Mouse (Mus musculus) layer of hippocampus, adult 9-10 months (tissue): ENCODE results near the gene Slc25a41.

Source experiments
- DNase-seq: peaks from one replicate; pipeline ENCODE4 v3.0.0; 2022; ENCODE audit warnings: low spot score

Slc25a41 gene

DNA sequence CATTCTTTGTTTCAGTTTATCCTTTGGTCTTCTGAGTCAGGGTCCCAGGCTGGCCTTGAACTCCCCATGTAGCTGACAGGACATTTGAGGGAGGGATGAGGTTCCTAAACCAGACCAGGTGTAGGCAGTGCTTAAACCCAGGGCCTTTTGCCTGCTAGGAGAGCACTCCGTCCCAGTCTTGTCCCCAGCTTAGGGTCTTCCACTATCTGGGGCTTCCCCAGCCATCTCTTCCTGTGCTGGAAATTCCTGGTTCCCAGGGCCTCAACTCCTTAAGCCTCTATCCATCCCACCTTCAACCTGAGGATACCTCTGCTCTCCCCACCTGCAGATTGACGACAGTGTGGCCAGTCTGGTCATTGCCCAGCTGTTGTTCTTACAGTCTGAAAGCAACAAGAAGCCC lies 50.5 kb downstream of the Slc25a41 start:
- DNase-seq: no peak

DNA sequence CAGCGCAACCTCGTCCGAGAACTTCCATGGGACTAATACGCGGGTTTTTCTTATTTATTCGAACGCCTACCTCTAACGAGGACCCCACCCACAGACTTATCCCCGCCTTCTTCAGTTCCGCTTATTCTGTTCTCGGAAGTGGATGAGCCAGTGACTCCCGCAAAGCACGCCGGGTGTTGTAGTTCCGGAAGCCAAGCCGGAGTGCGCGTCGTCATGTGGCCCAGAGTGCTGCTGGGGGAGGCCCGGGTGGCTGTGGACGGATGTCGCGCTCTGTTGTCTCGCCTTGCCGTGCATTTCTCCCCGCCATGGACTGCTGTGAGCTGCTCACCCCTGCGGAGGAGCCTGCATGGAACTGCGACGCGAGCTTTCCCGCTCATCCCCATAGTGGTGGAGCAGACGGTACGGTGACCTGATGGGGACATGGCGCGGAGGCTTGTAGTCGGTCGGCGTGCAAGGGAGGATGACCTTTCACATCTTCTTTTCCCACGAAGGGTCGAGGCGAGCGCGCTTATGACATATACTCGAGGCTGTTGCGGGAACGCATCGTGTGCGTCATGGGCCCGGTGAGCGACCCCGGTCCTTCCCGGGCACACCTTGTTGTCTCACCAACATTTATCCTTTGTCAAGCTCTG lies 51.2 kb downstream of the Slc25a41 start, which contains the start of gene Clpp:
Gene Clpp, plus strand, starts transcription at position 191 of the 632 bp plus-strand sequence.
- peak; percentile 87 for DNase-seq

GRCm38 (mm10) chr17:56989467-56990114 lies 51.9 kb downstream of the Slc25a41 start:
- peak; percentile 79 for DNase-seq

- DNase-seq: no peak
Observed at GRCm38 (mm10) chr17:56988921-56989430, 52.5 kb downstream of the Slc25a41 start.

DNA sequence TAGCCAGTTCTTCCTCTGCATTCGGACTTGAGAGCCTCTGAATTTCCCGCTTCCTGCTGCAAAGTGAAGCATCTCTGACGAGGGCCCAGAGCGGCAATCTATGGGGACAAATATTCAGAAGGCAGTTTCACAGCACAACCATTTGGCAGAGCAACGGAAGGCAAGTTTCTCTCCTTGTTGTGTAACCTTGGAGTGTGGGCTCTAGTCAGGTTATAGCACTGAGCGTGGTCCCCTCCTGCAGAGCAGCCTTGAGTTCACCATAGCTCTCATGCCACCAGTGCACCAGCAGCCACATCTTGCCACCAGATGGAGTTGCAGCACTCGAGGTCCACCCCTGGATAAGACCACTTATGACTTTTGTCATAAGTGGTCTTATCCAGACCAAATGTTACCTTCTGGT lies 53.0 kb downstream of the Slc25a41 start:
- DNase-seq: no peak

GRCm38 (mm10) chr17:56986105-56986805 lies 55.2 kb downstream of the Slc25a41 start:
- no peak for DNase-seq

- DNase-seq: no peak
Observed at GRCm38 (mm10) chr17:56985656-56986055, 55.8 kb downstream of the Slc25a41 start.

GRCm38 (mm10) chr17:56984886-56985285 lies 56.6 kb downstream of the Slc25a41 start:
- no peak for DNase-seq
